Mouse (Mus musculus): Measurements from ENCODE around the gene Rpl10a. TPM values are rescaled to one million over a fixed set of nuclear protein-coding genes. Genes with fewer than 3 reads are reported as not detected.
"Not testable (repeated sequence)": the region's sequence is repeated elsewhere in the genome, so short reads cannot be mapped to it uniquely, and the experiment has no call there.

Gene Rpl10a
- total RNA-seq, 2 experiments from 2014 or later = 838 to 2,618 TPM

- ATAC-seq (replicated peaks; ENCODE audit: poor library complexity, severe bottlenecking) = peak; percentile 64
Observed at GRCm38 (mm10) chr17:28350466-28351352, 22.4 kb downstream of the Rpl10a start, which contains the start of gene Tead3. Gene Tead3 (minus strand): TSS chr17:28350817.

- 0 out of 2 replicates have a peak, but pooled peaks have one; percentile 18 for ATAC-seq (replicated peaks; ENCODE audit: poor library complexity, severe bottlenecking)
Observed at GRCm38 (mm10) chr17:28351353-28351890, 23.2 kb downstream of the Rpl10a start.

GRCm38 (mm10) chr17:28352018-28352417, 23.7 kb downstream of the Rpl10a start:
- no peak for ATAC-seq (replicated peaks; ENCODE audit: poor library complexity, severe bottlenecking)

- no peak for ATAC-seq (replicated peaks; ENCODE audit: poor library complexity, severe bottlenecking)
Observed at GRCm38 (mm10) chr17:28355871-28356270, 27.6 kb downstream of the Rpl10a start.

- ATAC-seq (replicated peaks; ENCODE audit: poor library complexity, severe bottlenecking) = not testable (repeated sequence)
Observed at GRCm38 (mm10) chr17:28358576-28359261, 30.4 kb downstream of the Rpl10a start.

- ATAC-seq (replicated peaks; ENCODE audit: poor library complexity, severe bottlenecking) = no peak
Observed at GRCm38 (mm10) chr17:28360531-28361277, 32.4 kb downstream of the Rpl10a start.

- ATAC-seq (replicated peaks; ENCODE audit: poor library complexity, severe bottlenecking) = no peak
Observed at GRCm38 (mm10) chr17:28361921-28362652, 33.8 kb downstream of the Rpl10a start.

- peak; percentile 44 for ATAC-seq (replicated peaks; ENCODE audit: poor library complexity, severe bottlenecking)
Observed at GRCm38 (mm10) chr17:28362653-28363292, 34.5 kb downstream of the Rpl10a start.

- no peak for ATAC-seq (replicated peaks; ENCODE audit: poor library complexity, severe bottlenecking)
Observed at GRCm38 (mm10) chr17:28363507-28363906, 35.2 kb downstream of the Rpl10a start.

- no peak for ATAC-seq (replicated peaks; ENCODE audit: poor library complexity, severe bottlenecking)
Observed at GRCm38 (mm10) chr17:28365122-28365521, 36.9 kb downstream of the Rpl10a start, which contains the start of gene Tulp1. Gene Tulp1 (minus strand): TSS chr17:28365222.

GRCm38 (mm10) chr17:28368449-28368848, 40.2 kb downstream of the Rpl10a start:
- ATAC-seq (replicated peaks; ENCODE audit: poor library complexity, severe bottlenecking) = peak; percentile 84

GRCm38 (mm10) chr17:28369056-28369455, 40.8 kb downstream of the Rpl10a start:
- no peak for ATAC-seq (replicated peaks; ENCODE audit: poor library complexity, severe bottlenecking)

- ATAC-seq (replicated peaks; ENCODE audit: poor library complexity, severe bottlenecking) = no peak
Observed at GRCm38 (mm10) chr17:28371286-28371685, 43.0 kb downstream of the Rpl10a start.

GRCm38 (mm10) chr17:28371941-28372340, 43.7 kb downstream of the Rpl10a start:
- no peak for ATAC-seq (replicated peaks; ENCODE audit: poor library complexity, severe bottlenecking)

GRCm38 (mm10) chr17:28373821-28374220, 45.5 kb downstream of the Rpl10a start:
- ATAC-seq (replicated peaks; ENCODE audit: poor library complexity, severe bottlenecking) = peak; percentile 79

GRCm38 (mm10) chr17:28374494-28374893, 46.2 kb downstream of the Rpl10a start:
- ATAC-seq (replicated peaks; ENCODE audit: poor library complexity, severe bottlenecking) = 0 out of 2 replicates have a peak, but pooled peaks have one; percentile 25

GRCm38 (mm10) chr17:28375592-28376061, 47.4 kb downstream of the Rpl10a start:
- peak; percentile 57 for ATAC-seq (replicated peaks; ENCODE audit: poor library complexity, severe bottlenecking)

GRCm38 (mm10) chr17:28380255-28380654, 52.0 kb downstream of the Rpl10a start:
- no peak for ATAC-seq (replicated peaks; ENCODE audit: poor library complexity, severe bottlenecking)
